Mouse (Mus musculus): ENCODE results near the gene Notch4.

GRCm38 (mm10) chr17:34637459-34637858 lies 73.4 kb downstream of the Notch4 start:
- no peak for TF ChIP-seq MAFK (IDR thresholded peaks at IDR 0.05; ENCODE audit: insufficient read depth, low read depth, low read length)
- TF ChIP-seq HCFC1 (IDR thresholded peaks at IDR 0.05; ENCODE audit: borderline replicate concordance, insufficient read depth, low read length): no peak
